Mouse (Mus musculus): Measurements from ENCODE around the gene Zpr1.

- TF ChIP-seq CTCF (IDR thresholded peaks at IDR 0.05; ENCODE audit: low read depth) (no peak), EP300 (IDR thresholded peaks at IDR 0.05; ENCODE audit: low read depth) (no peak)
These were observed 794 bp upstream of the Zpr1 start for GRCm38 (mm10) chr9:46272070-46272469.
